Mouse (Mus musculus): ENCODE measurements around the gene Catsperg1. TPM values are rescaled to one million over a fixed set of nuclear protein-coding genes. Genes with fewer than 3 reads are reported as not detected.

Gene Catsperg1
- total and polyA plus RNA-seq, 3 experiments = 0.68 to 2.0 (median 0.93) TPM

DNA sequence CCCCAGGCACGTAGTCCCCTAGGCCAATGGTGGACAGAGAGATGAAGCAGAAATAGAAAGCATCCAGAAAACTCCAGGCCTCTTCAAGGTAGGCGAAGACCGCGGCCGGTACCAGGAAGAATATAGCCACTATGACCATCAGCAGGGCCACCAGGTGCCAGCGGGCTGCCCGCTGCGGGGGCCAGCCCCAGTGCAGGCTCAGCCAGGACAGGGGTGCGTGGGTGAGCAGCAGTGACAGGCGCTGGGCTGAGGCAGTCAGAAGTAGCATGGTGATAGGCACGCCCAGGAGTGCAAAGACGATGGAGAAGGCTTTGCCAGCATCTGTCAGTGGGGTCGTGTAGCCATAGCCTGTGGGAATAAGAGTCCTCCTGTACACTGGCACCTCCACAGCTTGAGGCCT, 11.7 kb upstream of the Catsperg1 start:
- dilution Hi-C loops (cut with MboI; ENCODE audit: extremely low pct_ligation_motif_present, extremely low pct_unique_long_range_greater_than_20kb, low sequenced_read_pairs) = no loop called here

DNA sequence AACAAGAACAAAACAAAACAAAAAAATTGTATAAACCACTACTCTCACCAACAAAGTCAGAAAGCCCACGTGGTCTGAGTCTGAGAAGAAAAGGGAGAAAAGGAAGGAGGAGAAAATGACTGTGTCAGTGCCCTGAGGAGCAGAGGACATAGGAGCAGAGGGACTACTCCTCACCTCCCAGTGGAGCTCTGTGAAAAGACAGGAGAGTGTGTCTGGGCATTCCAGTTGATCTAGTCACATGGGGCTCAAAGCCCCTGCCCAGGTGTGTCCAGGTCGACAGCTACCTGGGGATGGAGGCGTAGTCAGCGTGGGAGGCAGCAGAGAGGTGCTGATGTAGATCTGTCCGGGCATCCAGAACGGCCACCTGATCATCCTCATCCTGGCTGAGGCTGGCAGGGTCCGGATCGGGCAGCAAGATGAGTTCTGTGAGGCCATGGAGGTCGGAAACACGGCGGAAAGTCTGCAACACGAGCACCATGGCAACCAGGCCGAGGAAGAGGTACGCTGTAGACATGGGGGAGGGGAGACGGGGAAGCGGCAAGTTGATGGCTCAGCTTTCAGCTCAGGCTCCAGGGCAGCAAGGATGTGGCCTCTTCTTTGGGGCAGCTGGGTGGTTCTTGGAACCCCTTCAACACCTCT, 11.0 kb upstream of the Catsperg1 start:
- H3K27ac ChIP-seq (ENCODE audit: insufficient read depth, low read depth) = no peak overlapping the region
- in situ Hi-C loops (cut with MboI; ENCODE audit: low pct_ligation_motif_present, low pct_unique_long_range_greater_than_20kb, low sequenced_read_pairs) = no loop called here
- H3K36me3 ChIP-seq (replicated peaks in 1 of 2; ENCODE audit: control insufficient read depth in 1 of 2, insufficient read depth in 1 of 2, low read length in 1 of 2) = peaks cover 0 to 7% of the 10 kb centered on the region in 2 experiments
- H3K4me3 ChIP-seq (replicated peaks in 1 of 3; ENCODE audit: low read depth in 2 of 3, low read length in 2 of 3, poor library complexity in 1 of 3) = no peak overlapping the region
- H3K9ac ChIP-seq (ENCODE audit: insufficient read depth, low read depth) = no peak overlapping the region
- H3K27me3 ChIP-seq (replicated peaks) = no peaks in the 10 kb centered on the region
- TF ChIP-seq CTCF (conservative IDR thresholded peaks at IDR 0.05 in 1 of 2, IDR thresholded peaks at IDR 0.05 in 1 of 2; ENCODE audit: low read depth in 2 of 2, low read length in 2 of 2) = no peak
- no peak for TF ChIP-seq ZC3H11A (IDR thresholded peaks at IDR 0.05; ENCODE audit: low read depth, low read length)
- no peak for TF ChIP-seq POLR2A (IDR thresholded peaks at IDR 0.05; ENCODE audit: low read depth, low read length)
- no peak for TF ChIP-seq USF2 (conservative IDR thresholded peaks at IDR 0.05; ENCODE audit: low read depth, low read length)
- no peak for TF ChIP-seq EP300 (IDR thresholded peaks at IDR 0.05; ENCODE audit: low read length)
- TF ChIP-seq USF1 (IDR thresholded peaks at IDR 0.05; ENCODE audit: low read depth, low read length) = no peak
- TF ChIP-seq TBP (conservative IDR thresholded peaks at IDR 0.05; ENCODE audit: low read depth, low read length) = no peak
- TF ChIP-seq SIN3A (IDR thresholded peaks at IDR 0.05; ENCODE audit: low read length) = no peak
- TF ChIP-seq ZKSCAN1 (IDR thresholded peaks at IDR 0.05; ENCODE audit: borderline replicate concordance, low read depth, low read length) = no peak
- TF ChIP-seq NRF1 (IDR thresholded peaks at IDR 0.05; ENCODE audit: low read depth, low read length) = no peak
- TF ChIP-seq E2F4 (IDR thresholded peaks at IDR 0.05; ENCODE audit: insufficient replicate concordance, low read depth, low read length) = no peak
- TF ChIP-seq IRF4 (IDR thresholded peaks at IDR 0.05; ENCODE audit: low read depth, low read length) = no peak
- no peak for TF ChIP-seq BHLHE40 (IDR thresholded peaks at IDR 0.05; ENCODE audit: low read depth, low read length)
- H3K4me2 ChIP-seq (ENCODE audit: insufficient read depth, low read depth, poor library complexity, severe bottlenecking) = no peak overlapping the region
- peaks cover 14 to 25% of the 10 kb centered on the region in 2 experiments for H3K4me1 ChIP-seq (ENCODE audit: control insufficient read depth in 1 of 2, insufficient read depth in 2 of 2)
- dilution Hi-C loops (cut with MboI; ENCODE audit: extremely low pct_ligation_motif_present, extremely low pct_unique_long_range_greater_than_20kb, low sequenced_read_pairs) = no loop called here
- DNase-seq (ENCODE audit: extremely low read depth) = no peak
- H3K9me3 ChIP-seq (replicated peaks; ENCODE audit: low read length) = peaks cover 8% of the 10 kb centered on the region
- no peaks in the 10 kb centered on the region for H3K79me2 ChIP-seq (replicated peaks; ENCODE audit: control insufficient read depth, extremely low read depth, insufficient read depth, poor library complexity, severe bottlenecking)

More for the DNA sequence above, 11.7 kb upstream of the Catsperg1 start:
- Histone ChIP-seq H3K27ac (ENCODE audit: insufficient read depth, low read depth) (no peak overlapping the region), H3K4me3 (replicated peaks in 1 of 3; ENCODE audit: low read depth in 2 of 3, low read length in 2 of 3, poor library complexity in 1 of 3) (no peak overlapping the region), H3K36me3 (replicated peaks in 1 of 2; ENCODE audit: control insufficient read depth in 1 of 2, insufficient read depth in 1 of 2, low read length in 1 of 2) (peaks cover 0 to 7% of the 10 kb centered on the region in 2 experiments), H3K4me2 (ENCODE audit: insufficient read depth, low read depth, poor library complexity, severe bottlenecking) (no peak overlapping the region), H3K27me3 (replicated peaks) (no peaks in the 10 kb centered on the region), H3K4me1 (ENCODE audit: control insufficient read depth in 1 of 2, insufficient read depth in 2 of 2) (peaks cover 14 to 27% of the 10 kb centered on the region in 2 experiments), H3K9ac (ENCODE audit: insufficient read depth, low read depth) (no peak overlapping the region), H3K9me3 (replicated peaks; ENCODE audit: low read length) (peaks cover 2% of the 10 kb centered on the region), H3K79me2 (replicated peaks; ENCODE audit: control insufficient read depth, extremely low read depth, insufficient read depth, poor library complexity, severe bottlenecking) (no peaks in the 10 kb centered on the region)
- no peak for TF ChIP-seq MAFK (IDR thresholded peaks at IDR 0.05; ENCODE audit: insufficient replicate concordance, low read length)
- no peak for TF ChIP-seq CHD1 (IDR thresholded peaks at IDR 0.05; ENCODE audit: low read depth, low read length)
- TF ChIP-seq EP300 (IDR thresholded peaks at IDR 0.05; ENCODE audit: low read length) = no peak
- TF ChIP-seq POLR2A (IDR thresholded peaks at IDR 0.05; ENCODE audit: low read depth, low read length) = no peak
- TF ChIP-seq ZMIZ1 (IDR thresholded peaks at IDR 0.05; ENCODE audit: low read depth, low read length) = no peak
- no peak for TF ChIP-seq ZNF384 (IDR thresholded peaks at IDR 0.05; ENCODE audit: low read depth, low read length)
- TF ChIP-seq ZKSCAN1 (IDR thresholded peaks at IDR 0.05; ENCODE audit: borderline replicate concordance, low read depth, low read length) = no peak
- no peak for TF ChIP-seq MXI1 (IDR thresholded peaks at IDR 0.05; ENCODE audit: low read depth, low read length)
- no peak for TF ChIP-seq PAX5 (IDR thresholded peaks at IDR 0.05; ENCODE audit: low read length)
- no peak for TF ChIP-seq SIN3A (IDR thresholded peaks at IDR 0.05; ENCODE audit: low read length)
- TF ChIP-seq GABPA (IDR thresholded peaks at IDR 0.05; ENCODE audit: insufficient replicate concordance, low read depth, low read length) = no peak
- TF ChIP-seq USF1 (IDR thresholded peaks at IDR 0.05; ENCODE audit: low read depth, low read length) = no peak
- TF ChIP-seq MYC (IDR thresholded peaks at IDR 0.05; ENCODE audit: low read depth, low read length) = no peak
- TF ChIP-seq BHLHE40 (IDR thresholded peaks at IDR 0.05; ENCODE audit: low read depth, low read length) = no peak
- TF ChIP-seq E2F4 (IDR thresholded peaks at IDR 0.05; ENCODE audit: insufficient replicate concordance, low read depth, low read length) = no peak
- TF ChIP-seq KAT2A (IDR thresholded peaks at IDR 0.05; ENCODE audit: insufficient replicate concordance, low read length) = no peak
- TF ChIP-seq NELFE (IDR thresholded peaks at IDR 0.05; ENCODE audit: low read depth, low read length) = no peak
- TF ChIP-seq JUND (conservative IDR thresholded peaks at IDR 0.05; ENCODE audit: low read depth, low read length) = no peak
- TF ChIP-seq ELF1 (IDR thresholded peaks at IDR 0.05; ENCODE audit: low read depth, low read length) = no peak
- TF ChIP-seq RAD21 (IDR thresholded peaks at IDR 0.05; ENCODE audit: low read depth, low read length) = no peak
- DNase-seq (ENCODE audit: extremely low read depth) = no peak
- in situ Hi-C loops (cut with MboI; ENCODE audit: low pct_ligation_motif_present, low pct_unique_long_range_greater_than_20kb, low sequenced_read_pairs) = no loop called here

Data from CH12.LX (cell line).